Mouse (Mus musculus) forebrain, embryonic 11.5 days (tissue): ENCODE measurements at regions not wholly inside any gene's neighbourhood (a gene's known extent, or its start where the extent isn't known, plus 50 kb on each side); places are given as distances from the start of the nearest gene placed in this dataset.

Source experiments
- ATAC-seq: fragments of 200-750 bp; cut with Nextera tagmentation; replicated peaks from 2 replicates; pipeline ENCODE4 v1.8.0; 2017; ENCODE audit warnings: moderate TSS enrichment; ENCODE audit not compliant: low FRiP score
- DNase-seq: peaks from one replicate; pipeline ENCODE4 v3.0.0-alpha.2; 2017; ENCODE audit warnings: low spot score
- H3K27ac ChIP-seq: fragments of 300-500 bp; sonication (generic); 2 replicates; pipeline ENCODE4 v1.5.1; 2014; ENCODE audit warnings: low read depth, low read length
- H3K27me3 ChIP-seq: fragments of 300-500 bp; sonication (generic); 2 replicates; pipeline ENCODE4 v1.6.1; 2014; ENCODE audit warnings: mild to moderate bottlenecking, low read length, mixed read lengths; ENCODE audit not compliant: control insufficient read depth, insufficient read depth
- H3K36me3 ChIP-seq: fragments of 300-500 bp; sonication (generic); 2 replicates; pipeline ENCODE4 v1.6.1; 2014; ENCODE audit warnings: mild to moderate bottlenecking, low read length, moderate library complexity, mixed read lengths; ENCODE audit not compliant: control insufficient read depth, insufficient read depth
- H3K4me1 ChIP-seq: fragments of 300-500 bp; sonication (generic); replicated peaks from 2 replicates; pipeline ENCODE4 v1.6.1; 2014; ENCODE audit warnings: low read length, mixed read lengths; ENCODE audit not compliant: control insufficient read depth, insufficient read depth
- H3K4me2 ChIP-seq: fragments of 300-500 bp; sonication (generic); 2 replicates; pipeline ENCODE4 v1.6.1; 2014; ENCODE audit warnings: low read depth, mild to moderate bottlenecking, low read length, moderate library complexity, mixed read lengths; ENCODE audit not compliant: severe bottlenecking
- H3K4me3 ChIP-seq: fragments of 300-500 bp; sonication (generic); 2 replicates; pipeline ENCODE4 v1.5.1; 2014; ENCODE audit warnings: low read depth, low read length
- H3K9ac ChIP-seq: fragments of 300-500 bp; sonication (generic); 2 replicates; pipeline ENCODE4 v1.6.1; 2014; ENCODE audit warnings: low read length
- H3K9me3 ChIP-seq: fragments of 300-500 bp; sonication (generic); 2 replicates; pipeline ENCODE4 v1.6.1; 2016; ENCODE audit warnings: low read length, mixed read lengths; ENCODE audit not compliant: control insufficient read depth
- WGBS: fragments of 180-500 bp; shearing (Covaris S2); extraction: QIAGEN DNeasy Blood & Tissue Kit; methylation state at CpG from one replicate; pipeline ENCODE4 v1.1.7; 2014; 5-methylcytosine and 5-hydroxymethylcytosine counted together

GRCm38 (mm10) chr14:47988131-47988530 lies 132.5 kb upstream of the Peli2 start:
- ATAC-seq (no peak), DNase-seq (no peak)
- Histone ChIP-seq H3K4me2 (no peak overlapping the region), H3K27ac (no peak overlapping the region), H3K36me3 (no peaks in the 10 kb centered on the region), H3K9me3 (no peaks in the 10 kb centered on the region), H3K4me1 (no peaks in the 10 kb centered on the region; the same call in 1 of the 2 replicates), H3K4me3 (no peak overlapping the region), H3K9ac (no peak overlapping the region), H3K27me3 (no peaks in the 10 kb centered on the region)
- WGBS: 85% methylated on average over 3 of the region's 3 CpGs

GRCm38 (mm10) chr14:47989315-47989714 lies 131.3 kb upstream of the Peli2 start:
- ATAC-seq: no peak
- Histone ChIP-seq H3K4me3 (no peak overlapping the region), H3K9ac (no peak overlapping the region), H3K4me2 (no peak overlapping the region), H3K36me3 (no peaks in the 10 kb centered on the region), H3K27me3 (no peaks in the 10 kb centered on the region), H3K27ac (no peak overlapping the region), H3K4me1 (no peaks in the 10 kb centered on the region; the same call in 1 of the 2 replicates), H3K9me3 (no peaks in the 10 kb centered on the region)
- DNase-seq: no peak
- WGBS: 69% methylated on average over 5 of the region's 5 CpGs

GRCm38 (mm10) chr14:47990716-47991115 lies 129.9 kb upstream of the Peli2 start:
- no peak for ATAC-seq
- Histone ChIP-seq H3K27ac (no peak overlapping the region), H3K9me3 (no peaks in the 10 kb centered on the region), H3K9ac (no peak overlapping the region), H3K36me3 (no peaks in the 10 kb centered on the region), H3K4me2 (no peak overlapping the region), H3K4me1 (no peaks in the 10 kb centered on the region; the same call in 1 of the 2 replicates), H3K4me3 (no peak overlapping the region), H3K27me3 (no peaks in the 10 kb centered on the region)
- 49% methylated on average over 3 of the region's 3 CpGs for WGBS
- no peak for DNase-seq

- Histone ChIP-seq H3K9ac (no peak overlapping the region), H3K27me3 (no peaks in the 10 kb centered on the region), H3K4me2 (no peak overlapping the region), H3K4me3 (no peak overlapping the region), H3K27ac (no peak overlapping the region), H3K36me3 (no peaks in the 10 kb centered on the region), H3K4me1 (no peaks in the 10 kb centered on the region; the same call in 1 of the 2 replicates), H3K9me3 (no peaks in the 10 kb centered on the region)
- ATAC-seq: no peak
- DNase-seq: no peak
- WGBS: 92% methylated on average over 7 of the region's 7 CpGs
These were observed 129.1 kb upstream of the Peli2 start for GRCm38 (mm10) chr14:47991546-47991945.

GRCm38 (mm10) chr14:47992091-47992490 lies 128.5 kb upstream of the Peli2 start:
- Histone ChIP-seq H3K9ac (no peak overlapping the region), H3K4me3 (no peak overlapping the region), H3K4me2 (no peak overlapping the region), H3K9me3 (no peaks in the 10 kb centered on the region), H3K36me3 (no peaks in the 10 kb centered on the region), H3K4me1 (no peaks in the 10 kb centered on the region; the same call in 1 of the 2 replicates), H3K27me3 (no peaks in the 10 kb centered on the region), H3K27ac (no peak overlapping the region)
- DNase-seq (no peak), ATAC-seq (no peak)
- 82% methylated on average over 5 of the region's 5 CpGs for WGBS

- no peaks in the 10 kb centered on the region for H3K36me3 ChIP-seq
- no peak overlapping the region for H3K4me2 ChIP-seq
- no peak overlapping the region for H3K27ac ChIP-seq
- no peaks in the 10 kb centered on the region for H3K9me3 ChIP-seq
- DNase-seq: no peak
- 90% methylated on average over 5 of the region's 5 CpGs for WGBS
- H3K27me3 ChIP-seq: no peaks in the 10 kb centered on the region
- ATAC-seq: no peak
- no peaks in the 10 kb centered on the region for H3K4me1 ChIP-seq
- H3K9ac ChIP-seq: no peak overlapping the region
- H3K4me3 ChIP-seq: no peak overlapping the region
These were observed 127.8 kb upstream of the Peli2 start for GRCm38 (mm10) chr14:47992851-47993250.

- H3K4me2 ChIP-seq: no peak overlapping the region
- no peaks in the 10 kb centered on the region for H3K36me3 ChIP-seq
- DNase-seq (no peak), ATAC-seq (no peak)
- H3K4me3 ChIP-seq: no peak overlapping the region
- H3K9me3 ChIP-seq: no peaks in the 10 kb centered on the region
- no peaks in the 10 kb centered on the region for H3K4me1 ChIP-seq
- no peaks in the 10 kb centered on the region for H3K27me3 ChIP-seq
- H3K9ac ChIP-seq: no peak overlapping the region
- no peak overlapping the region for H3K27ac ChIP-seq
- WGBS: 89% methylated on average over 8 of the region's 8 CpGs
These were observed 121.7 kb upstream of the Peli2 start for GRCm38 (mm10) chr14:47998936-47999335.

- Histone ChIP-seq H3K4me1 (no peaks in the 10 kb centered on the region), H3K4me2 (no peak overlapping the region), H3K9ac (no peak overlapping the region), H3K36me3 (no peaks in the 10 kb centered on the region), H3K9me3 (no peaks in the 10 kb centered on the region), H3K4me3 (no peak overlapping the region), H3K27ac (no peak overlapping the region), H3K27me3 (no peaks in the 10 kb centered on the region)
- no peak for DNase-seq
- no peak for ATAC-seq
- WGBS: 80% methylated on average over 6 of the region's 6 CpGs
These were observed 115.3 kb upstream of the Peli2 start for GRCm38 (mm10) chr14:48005092-48005928.

GRCm38 (mm10) chr14:48005929-48006309 lies 114.7 kb upstream of the Peli2 start:
- H3K4me1 ChIP-seq: no peaks in the 10 kb centered on the region
- H3K9me3 ChIP-seq: no peaks in the 10 kb centered on the region
- H3K4me2 ChIP-seq: no peak overlapping the region
- H3K4me3 ChIP-seq: no peak overlapping the region
- H3K27me3 ChIP-seq: no peaks in the 10 kb centered on the region
- H3K27ac ChIP-seq: no peak overlapping the region
- 75% methylated on average over 1 of the region's 1 CpGs for WGBS
- DNase-seq (no peak), ATAC-seq (no peak)
- no peaks in the 10 kb centered on the region for H3K36me3 ChIP-seq
- H3K9ac ChIP-seq: no peak overlapping the region
